Mouse (Mus musculus) heart, adult 11 months (tissue): ENCODE data around the gene Ctdsp1.

Experiments
- DNase-seq: peaks from one replicate; pipeline ENCODE4 v3.0.0; 2022

Ctdsp1 gene

GRCm38 (mm10) chr1:74390924-74391748 lies at the start of gene Ctdsp1:
Gene Ctdsp1, plus strand, starts transcription at chr1:74391509.
- peak; percentile 100 for DNase-seq

- DNase-seq: peak; percentile 89
Measured at GRCm38 (mm10) chr1:74341898-74342297, 49.4 kb upstream of the Ctdsp1 start.

GRCm38 (mm10) chr1:74342308-74342707 lies 49.0 kb upstream of the Ctdsp1 start:
- no peak for DNase-seq

DNA sequence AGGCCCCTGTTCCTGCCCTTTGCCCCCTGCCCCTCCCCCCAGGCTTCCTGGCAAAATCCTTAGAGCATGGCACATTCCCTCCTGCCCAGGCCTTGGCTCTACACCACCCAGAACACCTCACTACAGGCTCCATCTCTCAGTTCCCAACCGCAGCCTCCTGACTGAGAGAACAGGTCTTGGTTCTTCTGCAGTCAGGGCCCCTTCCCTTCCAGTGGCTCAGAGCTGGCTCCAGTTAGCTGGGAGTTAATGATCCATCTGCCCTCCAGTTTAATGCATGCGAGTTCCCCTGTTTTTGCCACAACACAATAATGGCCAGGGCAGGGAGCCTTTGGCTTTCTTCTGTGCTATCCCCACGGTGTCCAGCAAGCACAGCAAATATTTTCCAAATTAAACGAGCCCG lies 48.1 kb upstream of the Ctdsp1 start:
- no peak for DNase-seq

DNA sequence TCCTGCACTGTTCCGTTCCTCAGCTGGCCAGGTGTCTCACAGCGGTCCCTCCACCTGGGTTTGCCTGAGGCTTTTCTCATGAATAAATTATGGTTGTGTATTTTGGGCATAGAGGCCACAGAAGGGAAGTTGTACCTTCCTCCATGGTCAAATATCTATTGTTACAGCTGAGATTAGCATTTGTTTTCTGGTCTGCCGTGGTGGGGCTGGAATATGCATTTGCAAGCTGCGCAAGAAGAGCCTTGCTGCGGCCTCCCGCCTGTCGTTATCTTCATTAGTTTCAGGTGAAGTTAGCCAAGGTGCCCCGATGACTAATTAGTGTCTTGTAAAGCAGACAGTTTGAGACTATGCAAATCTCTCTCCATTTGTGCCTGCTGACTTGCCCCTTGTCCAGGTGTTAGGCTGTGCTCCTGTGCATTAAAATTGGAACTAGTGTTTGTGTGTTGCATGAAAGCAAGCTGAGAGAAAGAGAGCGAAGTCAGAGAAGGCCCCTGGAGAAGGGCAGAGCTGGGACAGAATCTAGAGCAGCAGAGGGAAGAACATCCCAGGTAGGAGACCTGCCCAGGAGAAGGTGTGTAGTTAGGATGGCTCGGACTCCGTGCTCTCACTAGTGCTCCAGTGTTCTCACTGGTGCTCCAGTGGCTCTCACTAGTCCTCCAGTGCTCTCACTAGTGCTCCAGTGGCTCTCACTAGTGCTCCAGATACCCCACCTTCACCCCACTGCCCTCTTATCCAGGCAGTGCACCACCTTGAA lies 47.0 kb upstream of the Ctdsp1 start:
- peak; percentile 88 for DNase-seq

- DNase-seq: no peak
Measured at GRCm38 (mm10) chr1:74351185-74351769, 40.0 kb upstream of the Ctdsp1 start.

GRCm38 (mm10) chr1:74352532-74353096 lies 38.7 kb upstream of the Ctdsp1 start:
- peak; percentile 94 for DNase-seq

DNA sequence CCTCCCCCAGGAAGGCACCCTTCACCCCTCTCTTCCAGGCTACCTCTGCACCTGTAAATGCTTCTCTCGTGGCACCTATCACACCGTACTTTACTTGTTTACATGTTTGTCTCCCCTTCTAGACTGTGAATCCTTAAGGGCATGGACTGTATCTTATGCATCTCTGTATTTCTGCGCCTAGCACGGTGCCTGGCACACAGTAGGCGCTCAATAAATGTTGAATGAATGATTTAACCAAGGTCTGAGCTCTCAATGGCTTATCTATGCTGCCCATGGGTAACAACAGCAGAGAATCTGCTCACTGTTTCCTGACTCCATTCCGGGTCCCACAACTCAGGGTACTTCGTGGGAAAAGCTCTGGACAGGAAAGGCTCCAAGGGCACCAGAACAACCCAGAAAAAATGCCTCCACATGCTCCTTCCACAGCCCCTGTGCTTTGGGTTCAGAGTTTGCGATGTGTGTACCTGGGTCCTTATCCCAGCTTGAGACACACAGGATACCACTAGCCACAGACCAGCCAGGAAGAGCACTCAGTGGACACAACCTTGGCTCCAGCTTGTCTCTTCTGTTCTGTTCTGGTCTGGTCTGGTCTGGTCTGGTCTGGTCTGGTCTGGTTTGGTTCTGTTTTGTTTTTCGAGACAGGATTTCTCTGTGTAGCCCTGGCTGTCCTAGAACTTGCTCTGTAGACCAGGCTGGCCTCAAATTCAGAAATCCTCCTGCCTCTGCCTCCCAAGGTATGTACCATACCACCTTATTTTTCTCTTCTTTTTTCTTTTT lies 37.7 kb upstream of the Ctdsp1 start:
- DNase-seq: no peak

DNA sequence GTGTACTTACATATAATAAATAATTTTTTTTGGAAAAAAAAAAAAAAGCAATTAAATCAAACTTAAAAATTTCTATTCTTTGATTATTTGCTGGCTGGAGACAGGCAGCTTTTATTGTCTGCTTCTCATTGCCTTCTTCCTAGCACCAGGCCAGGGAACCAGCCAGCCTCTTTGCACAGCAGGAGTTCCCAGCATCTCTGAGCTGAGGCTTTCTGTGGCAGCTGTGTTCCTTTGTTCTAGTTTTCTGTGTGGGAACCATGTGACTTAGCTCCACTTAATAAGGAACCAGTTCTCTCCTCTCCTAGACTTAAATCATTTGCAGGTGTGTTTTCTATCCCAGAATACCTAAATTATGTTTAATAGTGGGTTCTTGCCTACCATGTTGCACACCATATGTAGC lies 33.8 kb upstream of the Ctdsp1 start:
- no peak for DNase-seq

DNA sequence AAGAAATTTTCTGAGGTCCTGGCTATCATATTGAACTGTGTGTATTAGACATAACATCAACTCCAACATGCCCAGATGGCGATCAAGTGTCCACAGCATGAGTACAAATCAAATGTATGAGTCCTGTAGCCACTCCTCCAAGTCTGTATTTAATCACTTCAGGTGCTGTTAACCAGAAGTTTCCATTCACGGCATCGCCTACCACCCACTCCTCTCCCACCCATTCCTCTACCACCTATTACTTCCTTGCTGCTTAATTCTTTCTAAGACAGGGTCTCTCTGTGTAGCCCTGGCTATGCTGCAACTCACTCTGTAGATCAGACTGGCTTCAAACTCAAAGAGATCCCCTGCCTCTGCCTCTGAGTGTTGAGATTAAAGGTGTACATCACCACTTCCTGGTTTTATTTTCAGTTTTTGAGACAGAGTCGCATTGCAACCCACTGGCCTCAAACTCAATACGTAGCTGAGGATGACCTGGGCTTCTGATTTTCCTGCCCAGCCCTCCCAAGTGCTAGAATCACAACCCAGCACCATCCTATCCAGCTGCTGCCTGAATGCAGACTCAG lies 31.3 kb upstream of the Ctdsp1 start:
- no peak for DNase-seq

- peak; percentile 97 for DNase-seq
Measured at GRCm38 (mm10) chr1:74361812-74362211, 29.5 kb upstream of the Ctdsp1 start, which contains the start of gene Catip. Gene Catip, plus strand, starts transcription at chr1:74362108.

- DNase-seq: peak; percentile 93
Measured at GRCm38 (mm10) chr1:74362325-74363229, 28.7 kb upstream of the Ctdsp1 start.

DNA sequence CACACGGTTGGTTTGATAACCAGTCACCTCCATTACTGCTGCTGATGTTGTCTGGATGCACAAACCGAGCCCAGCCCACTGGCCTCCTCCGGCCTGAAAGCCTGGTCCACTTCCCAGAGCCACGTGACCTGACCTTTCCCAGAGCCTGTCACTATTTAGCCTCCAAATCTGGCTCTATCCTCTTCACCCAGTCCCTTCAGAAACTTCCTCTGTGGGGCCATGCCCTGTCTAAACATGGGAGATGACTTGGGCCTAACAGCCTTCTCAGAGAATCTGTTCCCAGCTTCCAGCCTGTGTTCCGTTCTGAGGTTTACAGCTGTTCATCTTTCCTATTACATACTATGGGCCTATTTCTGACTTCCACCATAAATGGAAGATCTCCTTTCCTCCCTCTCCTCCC lies 27.9 kb upstream of the Ctdsp1 start:
- DNase-seq: peak; percentile 97

GRCm38 (mm10) chr1:74364270-74364669 lies 27.0 kb upstream of the Ctdsp1 start:
- peak; percentile 96 for DNase-seq

DNA sequence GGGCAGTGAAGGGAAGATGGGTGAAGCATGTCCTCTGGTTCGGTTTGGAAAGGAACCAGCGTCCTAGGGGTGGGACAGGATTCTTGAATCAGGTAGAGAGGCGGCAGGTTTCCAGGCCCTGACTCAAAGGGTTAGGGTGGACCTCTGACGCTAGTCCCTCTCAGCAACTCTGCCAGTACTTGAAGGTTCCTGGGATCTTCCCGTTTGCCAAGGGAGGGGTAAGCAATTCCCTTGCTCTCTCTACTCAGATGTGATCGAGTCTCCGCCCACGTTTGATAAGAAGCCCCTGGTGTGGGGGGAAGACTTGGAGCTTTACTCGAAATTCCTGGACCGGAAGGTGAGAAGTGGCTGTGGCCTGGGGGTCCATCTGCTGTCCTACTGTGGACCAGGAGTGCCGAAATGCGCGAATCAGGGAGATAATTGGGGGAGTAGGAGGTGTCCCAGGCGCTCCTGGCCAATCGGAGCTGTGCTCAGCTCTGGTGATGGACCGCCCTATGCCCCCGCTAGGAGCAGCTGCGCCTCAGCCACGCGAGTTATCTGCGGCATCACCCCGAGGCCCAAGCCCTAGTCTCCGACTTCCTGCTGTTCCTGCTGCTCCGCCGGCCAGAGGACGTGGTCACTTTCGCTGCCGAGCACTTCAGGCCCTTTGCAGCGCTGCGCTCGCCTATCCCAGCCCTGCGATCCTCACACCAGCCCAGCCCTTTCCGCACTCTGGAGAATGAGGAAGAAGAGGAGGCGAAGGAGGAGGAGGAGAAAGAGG lies 23.2 kb upstream of the Ctdsp1 start:
- DNase-seq: peak; percentile 99

DNA sequence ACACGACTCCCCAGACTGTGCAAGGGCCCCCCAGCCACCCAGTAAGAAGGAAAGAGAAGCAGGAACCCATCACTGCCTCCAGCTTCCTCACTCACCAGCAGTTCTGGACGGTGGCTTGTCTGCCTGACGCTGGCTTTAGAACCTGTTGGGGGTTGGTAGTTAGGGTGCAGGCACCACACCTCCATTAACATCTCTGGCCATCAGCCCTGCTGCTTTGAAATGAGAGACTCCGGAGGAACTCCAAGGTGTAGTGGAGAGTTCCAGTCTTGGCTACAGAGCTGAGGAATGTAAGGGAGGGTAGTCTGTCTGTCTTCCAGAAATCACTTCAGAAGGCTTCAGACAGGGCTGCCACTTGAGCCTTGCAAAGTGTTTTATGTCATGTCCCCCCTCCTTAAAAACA lies 21.3 kb upstream of the Ctdsp1 start:
- no peak for DNase-seq

DNA sequence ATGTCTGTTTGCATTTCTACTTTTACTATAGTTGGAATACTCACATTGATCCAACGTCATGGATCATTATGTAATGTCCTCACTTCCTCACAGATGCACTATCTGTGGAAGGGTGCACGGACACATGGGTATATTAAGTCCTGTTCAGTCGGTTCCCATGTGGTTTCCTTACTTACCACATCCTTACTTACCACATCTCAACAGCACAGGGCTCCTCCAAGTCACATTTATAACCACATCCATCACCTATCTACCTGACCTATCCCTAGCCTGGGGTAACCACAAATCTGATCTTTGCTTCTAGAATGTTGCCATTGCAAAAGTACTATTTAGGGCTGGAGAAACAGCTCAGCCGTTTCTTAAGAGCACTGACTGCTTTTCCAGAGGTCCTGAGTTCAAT lies 17.9 kb upstream of the Ctdsp1 start:
- DNase-seq: no peak

DNA sequence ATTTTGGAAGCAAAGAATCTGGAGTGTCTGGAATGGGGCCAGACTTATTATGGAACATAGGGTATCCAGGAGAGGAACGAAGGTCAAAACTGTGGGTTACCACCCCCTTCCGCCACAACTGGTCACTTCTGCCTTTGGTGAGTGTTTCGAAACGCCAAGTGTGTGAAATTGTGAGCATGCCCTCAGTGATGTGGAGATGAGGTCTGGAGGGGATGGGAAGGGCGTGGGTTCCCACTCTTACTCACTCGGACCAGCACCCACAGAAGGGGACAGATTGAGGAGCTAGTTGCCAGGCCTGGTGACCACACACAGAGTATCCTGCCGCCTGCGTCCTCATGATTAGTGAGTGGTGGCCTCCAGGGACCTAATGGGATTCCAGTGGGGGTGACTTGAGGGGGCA lies 16.3 kb upstream of the Ctdsp1 start, which contains the start of gene Slc11a1:
Gene Slc11a1 (plus strand): TSS at position 216 of the 400 bp plus-strand sequence.
- peak; percentile 98 for DNase-seq

GRCm38 (mm10) chr1:74375561-74375960 lies 15.7 kb upstream of the Ctdsp1 start:
- DNase-seq: peak; percentile 94

DNA sequence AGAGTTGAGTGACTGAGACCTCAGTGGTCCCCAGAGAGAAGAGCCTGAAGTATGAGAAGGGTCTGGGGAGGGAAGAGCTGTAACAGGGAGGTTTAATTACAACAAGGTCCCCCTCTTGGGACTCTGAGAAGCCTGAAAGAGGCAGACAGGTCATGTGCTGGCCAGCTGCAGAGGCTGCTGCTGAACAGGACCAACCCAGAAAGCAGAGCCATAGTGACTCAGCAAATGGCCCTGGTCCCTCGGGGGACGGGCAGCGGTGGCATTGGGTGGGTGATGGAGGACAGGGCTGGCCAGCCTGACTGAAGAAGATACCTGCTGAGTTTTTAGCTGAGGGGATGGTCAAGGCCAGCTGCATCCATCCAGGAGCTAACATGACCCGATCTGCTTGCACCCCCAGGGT lies 14.9 kb upstream of the Ctdsp1 start:
- peak; percentile 99 for DNase-seq
